Mouse (Mus musculus) limb, embryonic 13.5 days (tissue): Measurements from ENCODE around the gene Olfr330. TPM values are rescaled to one million over a fixed set of nuclear protein-coding genes. Genes with fewer than 3 reads are reported as not detected.

Source experiments
- polyA plus RNA-seq: library from polyadenylated mRNA; unstranded; fragments of >200 nt; fragmentation: Nextera tagmentation; extraction: Ambion mirVana; gene quantifications from 2 replicates; pipeline ENCODE4 v1.2.1, GENCODE M21; 2015

The Olfr330 gene
- polyA plus RNA-seq, 1 experiment from 2014 or later: not detected

Other genes starting within 250 kb of the Olfr330 start
- gene Zfp692, start 227.8 kb downstream of the Olfr330 start, polyA plus RNA-seq: 26.7 and 26.8 TPM in 2 replicates
- 32.6 and 38.8 TPM in 2 replicates for gene Zfp672, start 204.5 kb downstream of the Olfr330 start, polyA plus RNA-seq
- gene Sh3bp5l, start 204.1 kb downstream of the Olfr330 start, polyA plus RNA-seq: 35.7 and 36.9 TPM in 2 replicates
- 0.23 TPM in 1 of 2 replicates, not detected in the other for gene Lypd8, start 155.8 kb downstream of the Olfr330 start, polyA plus RNA-seq
- not detected in 2 replicates for gene 1810065E05Rik, start 113.7 kb downstream of the Olfr330 start, polyA plus RNA-seq
- not detected in 2 replicates for gene Gm12253, start 102.3 kb downstream of the Olfr330 start, polyA plus RNA-seq
- not detected in 2 replicates for gene Lypd9, start 81.9 kb downstream of the Olfr330 start, polyA plus RNA-seq
- not detected in 2 replicates for gene Olfr30, start 72.6 kb downstream of the Olfr330 start, polyA plus RNA-seq
- gene Olfr332, start 42.3 kb downstream of the Olfr330 start, polyA plus RNA-seq: not detected in 2 replicates
- gene Olfr331, start 32.3 kb downstream of the Olfr330 start, polyA plus RNA-seq: not detected in 2 replicates
- not detected in 2 replicates for gene Olfr329-ps, start 11.6 kb upstream of the Olfr330 start, polyA plus RNA-seq
- 0.08 TPM in 1 of 2 replicates, not detected in the other for gene Olfr328, start 20.8 kb upstream of the Olfr330 start, polyA plus RNA-seq
- gene Olfr224, start 35.7 kb upstream of the Olfr330 start, polyA plus RNA-seq: not detected in 2 replicates
- not detected in 2 replicates for gene Olfr325, start 42.9 kb upstream of the Olfr330 start, polyA plus RNA-seq
- gene Olfr324, start 60.3 kb upstream of the Olfr330 start, polyA plus RNA-seq: not detected in 2 replicates
- gene 2210407C18Rik, start 81.2 kb upstream of the Olfr330 start, polyA plus RNA-seq: not detected in 2 replicates
- not detected in 2 replicates for gene Olfr323, start 95.7 kb upstream of the Olfr330 start, polyA plus RNA-seq
- 0.09 and 0.11 TPM in 2 replicates for gene Trim58, start 105.6 kb upstream of the Olfr330 start, polyA plus RNA-seq
- gene Olfr322, start 123.9 kb upstream of the Olfr330 start, polyA plus RNA-seq: not detected in 2 replicates
- not detected in 2 replicates for gene Olfr320, start 146.3 kb upstream of the Olfr330 start, polyA plus RNA-seq
- not detected in 2 replicates for gene Olfr319, start 164.3 kb upstream of the Olfr330 start, polyA plus RNA-seq
- not detected in 2 replicates for gene Olfr318, start 189.2 kb upstream of the Olfr330 start, polyA plus RNA-seq
- gene Olfr317, start 204.4 kb upstream of the Olfr330 start, polyA plus RNA-seq: not detected in 2 replicates
- gene Olfr316, start 217.9 kb upstream of the Olfr330 start, polyA plus RNA-seq: not detected in 2 replicates
- not detected in 2 replicates for gene Olfr315, start 238.4 kb upstream of the Olfr330 start, polyA plus RNA-seq
- gene Olfr314, start 248.1 kb upstream of the Olfr330 start, polyA plus RNA-seq: not detected in 2 replicates